Mouse (Mus musculus): Measurements from ENCODE around the gene Slc47a1. TPM values are rescaled to one million over a fixed set of nuclear protein-coding genes. Genes with fewer than 3 reads are reported as not detected.
A peak's percentile ranks its signal among the peaks of the same experiment; 100 is the strongest.

Slc47a1 gene
- polyA plus RNA-seq, 1 experiment from 2014 or later = 24.8 TPM

DNA sequence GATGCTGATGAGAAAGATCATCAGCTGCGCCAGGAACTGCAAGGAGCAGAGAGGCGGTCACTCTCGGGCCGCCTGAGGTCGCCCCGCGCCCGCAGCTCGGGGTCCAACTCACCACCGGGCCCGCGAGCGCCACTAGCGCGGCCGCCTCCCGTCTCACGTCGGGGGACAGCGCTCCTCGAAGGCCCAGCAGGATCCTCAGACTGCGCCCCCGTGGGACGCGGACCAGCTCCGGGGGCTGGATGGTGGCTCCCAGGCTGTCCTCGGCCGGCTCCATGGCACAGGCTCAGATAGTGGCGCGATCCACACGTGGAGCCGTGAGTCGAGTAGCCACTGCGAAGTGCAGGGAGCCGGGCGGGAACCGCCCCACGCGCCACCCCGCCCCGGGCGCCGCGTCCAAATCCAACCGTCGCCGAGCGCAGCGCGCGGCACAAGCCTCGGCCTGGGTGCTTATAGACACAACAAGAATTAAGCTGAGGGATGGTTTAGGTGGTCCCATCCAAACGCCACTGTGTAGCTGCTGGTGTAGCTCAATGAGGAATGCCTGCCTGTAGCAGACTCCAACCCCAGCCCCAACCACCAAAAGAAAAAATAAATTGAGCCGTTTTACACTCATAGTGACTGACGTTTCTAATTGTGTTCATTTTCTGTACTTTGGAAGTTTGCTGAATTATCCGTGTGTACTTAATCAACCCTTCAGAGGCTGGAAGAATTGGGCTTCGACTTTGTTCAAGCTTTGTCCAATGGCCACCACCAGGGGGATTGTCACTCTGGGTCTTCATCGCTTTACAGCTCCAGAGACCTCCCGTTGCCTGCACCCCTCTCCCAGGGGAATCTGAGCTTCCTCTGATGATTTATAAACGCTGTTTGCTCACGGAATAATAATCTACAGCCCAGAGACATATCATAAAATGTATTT is 35.4 kb downstream of the Slc47a1 start, which contains the start of gene Slc47a2:
Gene Slc47a2 (minus strand): TSS at position 356 of the 916 bp plus-strand sequence.
- Histone ChIP-seq H3K27me3 (peaks cover 65% of the 10 kb centered on the region), H3K9ac (peak within 1 kb of the TSS; percentile 33), H3K4me2 (peak within 1 kb of the TSS; percentile 90), H3K36me3 (no peaks in the 10 kb centered on the region), H3K4me3 (replicated peaks) (peak within 1 kb of the TSS; percentile 46), H3K4me1 (peaks cover 17% of the 10 kb centered on the region), H3K27ac (no peak within 1 kb of the TSS), H3K9me3 (replicated peaks) (no peaks in the 10 kb centered on the region)
- ATAC-seq (replicated peaks; ENCODE audit: low FRiP score) = peak; percentile 46; the same call in 1 of the 2 replicates
- WGBS = 2% methylated on average over 61 of the region's 61 CpGs

DNA sequence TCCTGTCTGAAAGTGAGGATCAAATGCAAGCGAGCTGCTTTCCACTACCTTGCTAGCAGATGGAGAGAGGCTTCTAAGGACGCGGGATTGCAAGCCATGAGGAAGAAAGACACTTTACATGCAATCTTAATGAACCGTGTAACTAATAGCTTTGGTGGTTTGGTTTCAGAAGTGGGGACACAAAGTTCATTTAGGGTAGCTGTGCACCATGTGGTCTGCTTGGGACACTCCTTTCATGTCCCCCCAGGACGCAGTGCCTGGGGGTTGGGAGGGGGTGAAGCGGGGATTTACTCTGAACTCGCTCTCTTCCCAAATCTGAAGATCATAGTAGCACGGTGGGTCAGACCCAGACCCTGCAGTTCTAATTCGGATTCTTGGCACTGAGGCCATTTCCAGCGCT is 36.2 kb downstream of the Slc47a1 start:
- Histone ChIP-seq H3K9me3 (replicated peaks) (no peaks in the 10 kb centered on the region), H3K27ac (no peak overlapping the region), H3K4me3 (replicated peaks) (peak overlapping the region; percentile 46), H3K27me3 (peaks cover 62% of the 10 kb centered on the region), H3K4me1 (peaks cover 14% of the 10 kb centered on the region), H3K36me3 (no peaks in the 10 kb centered on the region), H3K4me2 (peak overlapping the region; percentile 90), H3K9ac (no peak overlapping the region)
- ATAC-seq (replicated peaks; ENCODE audit: low FRiP score) = no peak
- 6% methylated on average over 10 of the region's 10 CpGs for WGBS

DNA sequence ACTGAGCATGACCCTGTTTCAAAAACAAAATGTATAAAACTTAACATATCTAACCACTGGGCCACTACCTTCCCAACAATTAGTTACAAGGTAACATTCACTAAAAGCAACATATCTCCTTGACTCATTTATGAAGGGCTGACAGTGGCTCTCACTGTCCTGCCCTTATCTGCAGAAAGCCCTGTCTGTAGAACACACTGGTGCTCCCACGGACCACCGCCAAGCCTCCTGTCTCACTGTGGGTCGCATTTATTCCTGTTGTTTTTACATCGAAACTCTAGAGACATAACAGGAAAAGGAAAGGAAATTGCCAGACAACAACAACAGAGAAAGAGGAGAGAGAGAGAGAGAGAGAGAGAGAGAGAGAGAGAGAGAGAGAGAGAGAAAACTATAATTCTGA is 36.9 kb downstream of the Slc47a1 start:
- no peak for ATAC-seq (replicated peaks; ENCODE audit: low FRiP score)
- 65% methylated on average over 4 of the region's 4 CpGs for WGBS

DNA sequence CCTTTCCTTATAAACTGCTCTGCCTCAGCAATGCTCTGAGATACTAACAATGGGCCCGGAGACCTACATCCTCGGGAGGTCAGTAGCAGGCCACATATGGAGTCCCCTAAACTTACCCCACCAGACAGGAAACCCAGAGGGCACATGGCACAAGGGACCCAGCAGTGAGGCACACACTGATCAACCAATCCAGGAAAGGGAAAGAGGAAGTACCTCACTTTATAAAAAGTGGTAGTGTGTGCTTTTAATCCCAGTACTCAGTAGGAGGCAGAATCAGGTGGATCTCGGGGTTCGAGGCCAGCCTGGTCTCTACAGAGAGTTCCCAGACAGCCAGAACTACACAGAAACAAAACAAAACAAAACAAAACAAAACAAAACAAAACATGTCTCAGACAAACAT is 37.8 kb downstream of the Slc47a1 start:
- no peak for ATAC-seq (replicated peaks; ENCODE audit: low FRiP score)
- no peak overlapping the region for H3K9ac ChIP-seq
- H3K4me1 ChIP-seq = peaks cover 14% of the 10 kb centered on the region
- no peak overlapping the region for H3K27ac ChIP-seq
- no peaks in the 10 kb centered on the region for H3K36me3 ChIP-seq
- peaks cover 50% of the 10 kb centered on the region for H3K27me3 ChIP-seq
- no peak overlapping the region for H3K4me3 ChIP-seq (replicated peaks)
- WGBS = 86% methylated on average over 4 of the region's 4 CpGs
- no peaks in the 10 kb centered on the region for H3K9me3 ChIP-seq (replicated peaks)
- H3K4me2 ChIP-seq = no peak overlapping the region

More for the DNA sequence above, 36.9 kb downstream of the Slc47a1 start:
- Histone ChIP-seq H3K4me2 (no peak overlapping the region), H3K9ac (no peak overlapping the region), H3K9me3 (replicated peaks) (no peaks in the 10 kb centered on the region), H3K4me1 (peaks cover 14% of the 10 kb centered on the region), H3K36me3 (no peaks in the 10 kb centered on the region), H3K27ac (no peak overlapping the region), H3K4me3 (replicated peaks) (no peak overlapping the region), H3K27me3 (peaks cover 56% of the 10 kb centered on the region)

DNA sequence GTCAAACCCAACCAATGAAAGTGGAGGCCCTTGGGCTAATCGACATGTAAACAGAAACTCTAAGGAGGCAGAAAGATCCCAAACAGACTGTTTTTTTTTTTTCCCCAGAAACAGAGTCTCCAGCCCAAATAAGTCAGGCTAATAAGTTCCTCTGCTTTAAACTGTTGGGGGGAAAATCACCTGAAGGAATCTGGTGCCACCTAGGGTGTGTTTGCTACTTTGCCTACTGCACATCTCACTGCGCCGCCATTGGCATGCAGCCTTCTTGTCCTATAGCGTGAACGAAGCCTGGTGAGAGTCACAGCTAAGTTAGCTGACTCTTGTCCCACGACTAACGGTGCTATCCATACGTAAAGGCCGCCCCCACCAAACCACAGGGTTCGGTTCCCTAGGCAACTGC is 40.6 kb downstream of the Slc47a1 start:
- no peaks in the 10 kb centered on the region for H3K9me3 ChIP-seq (replicated peaks)
- H3K27me3 ChIP-seq = peaks cover 25% of the 10 kb centered on the region
- no peak overlapping the region for H3K9ac ChIP-seq
- H3K4me1 ChIP-seq = peaks cover 11% of the 10 kb centered on the region
- H3K36me3 ChIP-seq = no peaks in the 10 kb centered on the region
- no peak overlapping the region for H3K27ac ChIP-seq
- H3K4me3 ChIP-seq (replicated peaks) = no peak overlapping the region
- 73% methylated on average over 10 of the region's 10 CpGs for WGBS
- H3K4me2 ChIP-seq = no peak overlapping the region
- ATAC-seq (replicated peaks; ENCODE audit: low FRiP score) = no peak

DNA sequence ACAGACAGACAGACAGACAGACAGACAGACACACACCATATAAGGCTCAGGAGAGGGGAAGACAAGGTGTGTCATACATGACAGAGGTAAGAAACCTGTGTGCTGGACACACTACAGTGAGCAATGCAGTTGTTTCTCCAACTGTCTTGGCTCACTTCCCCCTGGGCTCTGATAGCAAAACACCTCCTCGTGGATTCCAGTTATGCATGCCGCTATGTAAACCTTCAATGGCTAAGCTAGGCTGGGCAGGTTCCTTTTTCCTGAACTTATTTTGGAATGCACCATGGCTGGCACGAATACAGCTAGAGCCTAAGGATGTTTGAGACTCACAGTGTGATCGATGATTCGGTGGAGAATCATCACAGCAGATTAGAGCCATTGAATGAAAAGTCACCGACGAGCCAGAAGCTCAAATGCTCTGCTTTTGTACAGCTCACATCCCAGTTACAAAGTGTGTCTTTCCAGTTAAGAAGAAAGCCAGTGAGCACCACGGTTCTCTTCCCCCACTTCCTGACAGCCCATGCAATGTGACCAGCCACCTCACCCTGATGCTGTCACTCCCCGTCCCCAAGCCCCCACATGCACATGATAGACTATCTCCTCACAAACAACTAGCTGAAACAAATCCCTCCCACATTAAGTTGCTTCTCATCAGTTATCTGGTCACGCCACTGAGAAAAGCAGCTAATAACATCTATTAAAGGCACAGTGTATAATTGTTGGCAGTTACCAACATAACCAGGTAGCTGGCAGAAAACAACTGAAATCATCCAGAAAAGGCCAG is 57.0 kb downstream of the Slc47a1 start:
- H3K9me3 ChIP-seq (replicated peaks) = no peaks in the 10 kb centered on the region
- H3K4me3 ChIP-seq (replicated peaks) = no peak overlapping the region
- no peak for ATAC-seq (replicated peaks; ENCODE audit: low FRiP score)
- no peak overlapping the region for H3K4me2 ChIP-seq
- H3K36me3 ChIP-seq = no peaks in the 10 kb centered on the region
- 0 out of 2 replicates have a peak, but pooled peaks cover 6% of the 10 kb centered on the region for H3K4me1 ChIP-seq
- no peaks in the 10 kb centered on the region for H3K27me3 ChIP-seq
- no peak overlapping the region for H3K27ac ChIP-seq
- WGBS = 66% methylated on average over 10 of the region's 10 CpGs
- no peak overlapping the region for H3K9ac ChIP-seq

DNA sequence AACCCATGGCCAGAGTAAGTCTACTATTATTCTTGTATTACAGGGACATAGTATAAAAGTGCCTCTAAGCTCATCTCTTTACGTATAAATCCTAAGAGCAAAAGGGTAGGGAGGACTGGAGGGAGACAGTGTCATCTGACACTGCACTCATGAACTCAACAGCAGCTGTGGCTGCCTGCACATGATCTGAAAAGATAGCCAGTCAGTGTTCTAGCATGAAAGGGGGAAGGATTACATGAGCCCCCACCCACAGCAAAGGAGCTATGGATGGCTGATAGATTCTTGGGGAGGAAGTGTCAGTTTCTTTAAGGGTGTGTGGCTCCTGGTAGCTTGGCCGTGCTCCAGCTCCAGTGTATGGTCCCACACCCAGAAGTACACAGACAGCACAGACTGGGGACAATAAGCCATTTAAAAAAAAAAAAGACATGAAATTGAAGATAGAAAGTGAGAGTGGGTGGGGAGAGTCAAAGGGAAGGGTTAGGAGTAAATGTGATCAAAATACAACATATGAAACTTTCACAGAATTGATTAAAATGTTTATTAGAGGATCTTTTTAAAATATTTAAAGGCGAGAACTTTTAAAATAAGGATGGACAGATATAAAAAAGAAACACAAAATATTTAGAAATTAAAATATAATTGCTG is 58.1 kb downstream of the Slc47a1 start:
- ATAC-seq (replicated peaks; ENCODE audit: low FRiP score) = no peak
- no peak overlapping the region for H3K9ac ChIP-seq
- 0 out of 2 replicates have a peak, but pooled peaks cover 6% of the 10 kb centered on the region for H3K4me1 ChIP-seq
- no peaks in the 10 kb centered on the region for H3K9me3 ChIP-seq (replicated peaks)
- no peak overlapping the region for H3K4me2 ChIP-seq
- H3K27me3 ChIP-seq = no peaks in the 10 kb centered on the region
- no peak overlapping the region for H3K4me3 ChIP-seq (replicated peaks)
- 37% methylated on average over 3 of the region's 3 CpGs for WGBS
- no peaks in the 10 kb centered on the region for H3K36me3 ChIP-seq
- H3K27ac ChIP-seq = no peak overlapping the region

DNA sequence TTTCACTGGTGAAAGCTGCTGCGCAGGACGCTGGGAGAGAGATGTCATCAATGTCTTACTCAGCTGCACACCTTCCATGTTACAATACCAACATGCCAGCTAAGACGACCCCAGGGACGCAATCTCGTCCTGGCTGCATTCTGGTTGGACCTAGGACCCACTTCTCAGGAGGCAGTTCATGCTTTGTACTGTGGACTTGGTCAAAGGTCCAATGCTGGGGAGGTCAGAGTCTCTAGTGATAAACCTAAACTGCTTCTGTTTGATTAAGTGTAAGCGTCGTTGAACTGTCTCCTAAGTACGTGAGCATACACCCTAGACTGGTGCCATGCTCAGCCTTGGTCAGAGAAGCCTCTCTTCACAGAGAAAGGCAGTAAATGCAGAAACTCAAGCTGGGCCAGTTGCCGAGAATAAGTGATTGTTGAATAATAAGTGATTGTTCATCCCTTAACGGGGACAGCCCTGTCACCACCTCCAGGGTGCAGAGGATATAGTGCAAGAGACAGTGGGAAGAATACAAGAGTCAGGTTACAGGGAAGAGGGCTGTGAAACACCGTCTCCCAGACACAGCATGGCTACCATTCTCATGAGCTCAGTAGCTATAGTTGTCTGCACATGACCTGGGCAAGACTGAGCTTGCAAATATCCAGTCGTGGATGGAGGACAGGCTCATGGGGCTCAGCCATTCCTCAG is 58.8 kb downstream of the Slc47a1 start:
- ATAC-seq (replicated peaks; ENCODE audit: low FRiP score) = no peak
- Histone ChIP-seq H3K9ac (no peak overlapping the region), H3K36me3 (no peaks in the 10 kb centered on the region), H3K4me1 (0 out of 2 replicates have a peak, but pooled peaks cover 6% of the 10 kb centered on the region), H3K4me3 (replicated peaks) (no peak overlapping the region), H3K4me2 (no peak overlapping the region), H3K27me3 (no peaks in the 10 kb centered on the region), H3K27ac (no peak overlapping the region), H3K9me3 (replicated peaks) (no peaks in the 10 kb centered on the region)
- WGBS = 45% methylated on average over 12 of the region's 12 CpGs

DNA sequence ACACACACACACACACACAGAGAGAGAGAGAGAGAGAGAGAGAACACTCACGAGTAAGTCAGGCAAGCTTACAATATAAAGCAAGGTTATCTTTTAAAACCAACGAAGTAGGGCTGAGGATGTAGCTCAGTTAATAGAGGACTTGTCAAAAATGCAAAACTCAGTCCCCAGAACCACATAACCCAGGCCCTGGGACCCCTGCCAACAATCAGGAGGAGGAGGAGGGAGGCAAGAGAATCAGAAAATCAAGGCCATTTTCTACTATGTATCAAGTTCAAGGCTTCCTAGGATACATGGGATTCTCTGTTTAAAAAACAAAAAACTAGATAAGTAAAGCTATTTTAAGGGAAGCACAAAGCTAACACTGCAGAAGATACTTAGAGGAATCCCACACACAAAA is 61.3 kb downstream of the Slc47a1 start:
- H3K27ac ChIP-seq = no peak overlapping the region
- no peaks in the 10 kb centered on the region for H3K27me3 ChIP-seq
- H3K9ac ChIP-seq = no peak overlapping the region
- ATAC-seq (replicated peaks; ENCODE audit: low FRiP score) = no peak
- H3K9me3 ChIP-seq (replicated peaks) = no peaks in the 10 kb centered on the region
- whole genome bisulfite sequencing = 61% methylated on average over 2 of the region's 2 CpGs
- 0 out of 2 replicates have a peak, but pooled peaks cover 6% of the 10 kb centered on the region for H3K4me1 ChIP-seq
- no peaks in the 10 kb centered on the region for H3K36me3 ChIP-seq
- no peak overlapping the region for H3K4me3 ChIP-seq (replicated peaks)
- no peak overlapping the region for H3K4me2 ChIP-seq

DNA sequence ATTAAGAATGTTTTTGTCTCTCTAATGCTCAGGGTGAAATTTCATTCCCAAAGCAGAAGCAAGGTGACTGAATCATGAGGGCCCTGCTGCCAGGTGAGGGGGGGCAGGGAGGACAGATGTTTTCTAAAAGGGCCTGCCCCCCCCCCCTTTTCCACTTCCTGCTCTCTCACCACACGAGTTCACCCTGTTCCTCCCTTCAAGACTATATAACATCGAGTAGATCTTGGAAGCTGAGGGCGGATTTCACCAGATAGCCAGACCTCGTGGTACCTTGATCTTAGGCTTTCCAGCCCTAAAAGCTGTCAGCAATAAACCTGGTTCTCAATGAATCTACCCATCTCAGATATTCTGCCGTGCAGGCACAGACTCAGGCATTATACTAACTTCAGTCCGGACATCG is 67.8 kb downstream of the Slc47a1 start:
- Histone ChIP-seq H3K27ac (no peak overlapping the region), H3K4me2 (no peak overlapping the region), H3K4me1 (no peaks in the 10 kb centered on the region), H3K9ac (no peak overlapping the region), H3K36me3 (no peaks in the 10 kb centered on the region), H3K27me3 (no peaks in the 10 kb centered on the region), H3K9me3 (replicated peaks) (no peaks in the 10 kb centered on the region), H3K4me3 (replicated peaks) (no peak overlapping the region)
- ATAC-seq (replicated peaks; ENCODE audit: low FRiP score) = no peak
- WGBS = 54% methylated on average over 7 of the region's 7 CpGs

DNA sequence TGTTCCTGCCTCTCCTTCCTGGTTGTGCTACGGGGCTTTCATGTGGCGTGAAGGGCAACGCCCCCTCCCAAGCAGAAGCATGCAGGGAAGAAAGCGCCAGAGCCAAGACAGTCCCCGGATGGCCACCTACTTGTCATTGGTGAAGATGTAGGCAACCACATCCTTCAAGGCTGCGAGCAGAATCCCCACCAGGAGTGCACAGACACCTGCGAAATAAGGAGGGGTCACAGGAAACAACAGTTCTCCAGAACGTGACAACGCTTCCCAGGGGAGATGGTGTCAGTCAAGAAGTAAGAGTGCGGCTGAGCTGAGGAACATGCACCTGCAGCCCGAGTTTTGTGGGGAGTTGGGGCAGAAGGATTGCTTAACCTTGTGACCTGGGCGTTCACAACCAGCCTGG is 68.3 kb downstream of the Slc47a1 start:
- WGBS = 58% methylated on average over 12 of the region's 12 CpGs

More for the DNA sequence above, 68.3 kb downstream of the Slc47a1 start:
- no peaks in the 10 kb centered on the region for H3K9me3 ChIP-seq (replicated peaks)
- no peaks in the 10 kb centered on the region for H3K36me3 ChIP-seq
- no peak overlapping the region for H3K27ac ChIP-seq
- H3K4me2 ChIP-seq = no peak overlapping the region
- no peak for ATAC-seq (replicated peaks; ENCODE audit: low FRiP score)
- no peaks in the 10 kb centered on the region for H3K4me1 ChIP-seq
- no peak overlapping the region for H3K4me3 ChIP-seq (replicated peaks)
- no peak overlapping the region for H3K9ac ChIP-seq
- H3K27me3 ChIP-seq = no peaks in the 10 kb centered on the region
